Mouse (Mus musculus) MEL (cell line): ENCODE results near the gene Slc7a4.

Experiments
- CTCF ChIP-seq, 3 experiments: IDR thresholded peaks in 2 of 3; conservative IDR thresholded peaks in 1 of 3; 2 replicates each; pipeline ENCODE4 v1.5.1; 2011 to 2012; ENCODE audit warnings: low read length in 3 of 3, low read depth in 2 of 3, mild to moderate bottlenecking in 2 of 3, improper control_type of control experiment in 1 of 3, inconsistent platforms in 1 of 3, mixed read lengths in 1 of 3, moderate library complexity in 1 of 3; ENCODE audit not compliant: control insufficient read depth in 1 of 3, insufficient read depth in 1 of 3, poor library complexity in 1 of 3, severe bottlenecking in 1 of 3
- MAFK ChIP-seq: IDR thresholded peaks from 2 replicates; pipeline ENCODE4 v1.6.1; 2011; ENCODE audit warnings: low read depth, mild to moderate bottlenecking, low read length, improper control_type of control experiment, borderline replicate concordance
- MAX ChIP-seq: IDR thresholded peaks from 2 replicates; pipeline ENCODE4 v1.6.1; 2011; ENCODE audit warnings: low read length, improper control_type of control experiment
- NELFE ChIP-seq: IDR thresholded peaks from 2 replicates; pipeline ENCODE4 v1.6.1; 2011; ENCODE audit warnings: low read depth, low read length, improper control_type of control experiment
- RCOR1 ChIP-seq: IDR thresholded peaks from 2 replicates; pipeline ENCODE4 v1.6.1; 2012; ENCODE audit warnings: low read depth, mild to moderate bottlenecking, inconsistent platforms, low read length, improper control_type of control experiment
- UBTF ChIP-seq: IDR thresholded peaks from 2 replicates; pipeline ENCODE4 v1.6.1; 2012; ENCODE audit warnings: low read depth, mild to moderate bottlenecking, inconsistent platforms, low read length, improper control_type of control experiment, moderate library complexity, borderline replicate concordance; ENCODE audit not compliant: insufficient read depth
- ZNF384 ChIP-seq: IDR thresholded peaks from 2 replicates; pipeline ENCODE4 v1.6.1; 2012; ENCODE audit warnings: low read depth, mild to moderate bottlenecking, inconsistent platforms, low read length, improper control_type of control experiment

- TF ChIP-seq ZNF384 (no peak), RCOR1 (no peak), CTCF (IDR thresholded peaks at IDR 0.05 in 2 of 3, conservative IDR thresholded peaks at IDR 0.05 in 1 of 3; ENCODE audit: control insufficient read depth in 1 of 3, insufficient read depth in 1 of 3, low read depth in 2 of 3, low read length in 3 of 3, poor library complexity in 1 of 3, severe bottlenecking in 1 of 3) (no peak), NELFE (no peak), MAX (no peak), MAFK (no peak), UBTF (no peak)
Observed at GRCm38 (mm10) chr16:17526223-17526622, 56.8 kb downstream of the Slc7a4 start.
